Comparison of ENCODE assay signal across 8 mouse cellular contexts in genomic region chr12:103425016-103425728, GRCm38 (mm10). TPM values are rescaled to one million over a fixed set of nuclear protein-coding genes. Genes with fewer than 3 reads are reported as not detected.
DNase-seq lines count a peak whose midpoint lies in the region; ATAC-seq and TF ChIP-seq lines count a peak whose summit lies in the region.

No protein-coding gene starts in this region.

- DNase-seq in left cerebral cortex, adult 2 months (ENCODE audit: extremely low spot score in 1 of 2, low spot score in 2 of 2): no peak
- DNase-seq in left cerebral cortex, postnatal 14 days (ENCODE audit: low spot score in 2 of 2): no peak
- peak; percentile 11 for DNase-seq in c-Kit-positive CD71-positive TER-119-negative erythroid progenitor cells, embryonic 14.5 days (ENCODE audit: low read depth)
- peak; percentile 8 for DNase-seq in heart, postnatal 0 days (ENCODE audit: low spot score)
- no peak for DNase-seq in urinary bladder, postnatal 10 days (ENCODE audit: low spot score)
- DNase-seq in right cerebral cortex, postnatal 4 days: no peak
- DNase-seq in kidney, postnatal 10 days: no peak

- ATAC-seq in heart, postnatal 0 days (ENCODE audit: insufficient read depth, low read depth): peak; percentile 12

- peak overlapping the region; percentile 89 for H3K4me2 ChIP-seq in heart, postnatal 0 days (ENCODE audit: low read depth, low read length)

- peak overlapping the region; percentile 92 for H3K27ac ChIP-seq in left cerebral cortex, adult 2 months
- H3K27ac ChIP-seq in heart, postnatal 0 days (ENCODE audit: low read depth): peak overlapping the region; percentile 60

- peaks cover 15% of the 10 kb centered on the region for H3K36me3 ChIP-seq in heart, postnatal 0 days (replicated peaks; ENCODE audit: control insufficient read depth, insufficient read depth, low read length)
- peaks cover 34% of the 10 kb centered on the region for H3K36me3 ChIP-seq in megakaryocyte, embryonic 14.5 days (replicated peaks; ENCODE audit: low read length)

- peak overlapping the region; percentile 94 for H3K9ac ChIP-seq in heart, postnatal 0 days (replicated peaks; ENCODE audit: low read depth, low read length)

- H3K4me3 ChIP-seq in left cerebral cortex, adult 2 months: peak overlapping the region; percentile 87
- peak overlapping the region; percentile 92 for H3K4me3 ChIP-seq in heart, postnatal 0 days (ENCODE audit: low read depth, low read length)
- H3K4me3 ChIP-seq in megakaryocyte, embryonic 14.5 days (replicated peaks): peak overlapping the region; percentile 95

- H3K27me3 ChIP-seq in heart, postnatal 0 days (ENCODE audit: control insufficient read depth, insufficient read depth, low read length): no peaks in the 10 kb centered on the region
- peaks cover 2% of the 10 kb centered on the region for H3K27me3 ChIP-seq in megakaryocyte, embryonic 14.5 days (replicated peaks)

- H3K9me3 ChIP-seq in heart, postnatal 0 days (replicated peaks; ENCODE audit: control insufficient read depth, low read length): no peaks in the 10 kb centered on the region
- no peaks in the 10 kb centered on the region for H3K9me3 ChIP-seq in megakaryocyte, embryonic 14.5 days

- intact Hi-C loops in left cerebral cortex, adult 2 months (cut with DNase I): loop anchor here (5.0 kb wide), 1 partner anchor 217 kb away; no protein-coding TSS in a partner anchor
- intact Hi-C loops in left cerebral cortex, postnatal 14 days (cut with DNase I): no loop called here

- no peak for TF ChIP-seq EP300 in heart, postnatal 0 days (IDR thresholded peaks at IDR 0.05; ENCODE audit: low read depth)

- 7% methylated on average over 33 of the region's 33 CpGs for WGBS in heart, postnatal 0 days

- TF ChIP-seq CTCF in left cerebral cortex, adult 2 months (IDR thresholded peaks at IDR 0.05): no peak
- TF ChIP-seq CTCF in heart, postnatal 0 days (IDR thresholded peaks at IDR 0.05; ENCODE audit: low read depth): no peak

- H3K4me1 ChIP-seq in heart, postnatal 0 days (ENCODE audit: control insufficient read depth, insufficient read depth): peaks cover 25% of the 10 kb centered on the region
- peaks cover 52% of the 10 kb centered on the region for H3K4me1 ChIP-seq in megakaryocyte, embryonic 14.5 days

RNA-seq across cellular contexts. Expression of gene Ddx24, which starts 0.5 kb away (rescaled TPM):
- 100 to 1,000 TPM; 220 to 238 TPM for total RNA-seq in left cerebral cortex, adult 2 months (2021)
- 100 to 1,000 TPM; 174 to 189 TPM for total RNA-seq in left cerebral cortex, postnatal 14 days (2021)
- total RNA-seq in heart, postnatal 0 days (2014; rRNA removed; ENCODE audit: low replicate concordance): 86.1 and 165 TPM in 2 replicates
- polyA plus RNA-seq in heart, postnatal 0 days (2015; fragmentation: Nextera tagmentation; extraction: Ambion mirVana): 80.0 and 95.3 TPM in 2 replicates
- polyA plus RNA-seq in megakaryocyte, embryonic 14.5 days (2012; ENCODE audit: insufficient read depth, low replicate concordance): 8.3 and 20.3 TPM in 2 replicates

RNA-seq across cellular contexts. Expression of gene Ifi27, which starts 8.8 kb away (rescaled TPM):
- total RNA-seq in left cerebral cortex, adult 2 months (2021): 10 to 100 TPM; 53.9 to 70.1 TPM
- total RNA-seq in left cerebral cortex, postnatal 14 days (2021): 10 to 100 TPM; 27.2 to 34.9 TPM
- 39.5 and 47.2 TPM in 2 replicates for total RNA-seq in heart, postnatal 0 days (2014; rRNA removed; ENCODE audit: low replicate concordance)
- 30.4 and 30.8 TPM in 2 replicates for polyA plus RNA-seq in heart, postnatal 0 days (2015; fragmentation: Nextera tagmentation; extraction: Ambion mirVana)
- 4.1 TPM in 1 of 2 replicates, not detected in the other for polyA plus RNA-seq in megakaryocyte, embryonic 14.5 days (2012; ENCODE audit: insufficient read depth, low replicate concordance)

RNA-seq across cellular contexts. Expression of gene 9330161L09Rik, which starts 17.6 kb away (rescaled TPM):
- 1 to 10 TPM; 2.6 to 3.7 TPM for total RNA-seq in left cerebral cortex, adult 2 months (2021)
- total RNA-seq in left cerebral cortex, postnatal 14 days (2021): 1 to 10 TPM; 2.0 to 2.3 TPM
- total RNA-seq in heart, postnatal 0 days (2014; rRNA removed; ENCODE audit: low replicate concordance): 2.5 and 2.8 TPM in 2 replicates
- polyA plus RNA-seq in heart, postnatal 0 days (2015; fragmentation: Nextera tagmentation; extraction: Ambion mirVana): 0.27 and 0.34 TPM in 2 replicates
- 0.28 TPM in 1 of 2 replicates, not detected in the other for polyA plus RNA-seq in megakaryocyte, embryonic 14.5 days (2012; ENCODE audit: insufficient read depth, low replicate concordance)

RNA-seq across cellular contexts. Expression of gene Ifi27l2a, which starts 18.3 kb away (rescaled TPM):
- 1 to 10 TPM; 2.0 to 2.3 TPM for total RNA-seq in left cerebral cortex, adult 2 months (2021)
- 1 to 10 TPM; 2.5 to 3.3 TPM for total RNA-seq in left cerebral cortex, postnatal 14 days (2021)
- total RNA-seq in heart, postnatal 0 days (2014; rRNA removed; ENCODE audit: low replicate concordance): 65.8 and 156 TPM in 2 replicates
- polyA plus RNA-seq in heart, postnatal 0 days (2015; fragmentation: Nextera tagmentation; extraction: Ambion mirVana): 51.0 and 68.2 TPM in 2 replicates
- polyA plus RNA-seq in megakaryocyte, embryonic 14.5 days (2012; ENCODE audit: insufficient read depth, low replicate concordance): 26.7 TPM in 1 of 2 replicates, not detected in the other

RNA-seq across cellular contexts. Expression of gene Ifi27l2b, which starts 31.9 kb away (rescaled TPM):
- not detected for total RNA-seq in left cerebral cortex, adult 2 months (2021)
- total RNA-seq in left cerebral cortex, postnatal 14 days (2021): not detected
- not detected in 2 replicates for total RNA-seq in heart, postnatal 0 days (2014; rRNA removed; ENCODE audit: low replicate concordance)
- polyA plus RNA-seq in heart, postnatal 0 days (2015; fragmentation: Nextera tagmentation; extraction: Ambion mirVana): 0.29 and 0.63 TPM in 2 replicates
- not detected in 2 replicates for polyA plus RNA-seq in megakaryocyte, embryonic 14.5 days (2012; ENCODE audit: insufficient read depth, low replicate concordance)

Comparison
In these comparisons a context has a peak if more than half of its experiments do, and no peak if none do; other contexts are left out.
1. DNase-seq: peak in c-Kit-positive CD71-positive TER-119-negative erythroid progenitor cells, embryonic 14.5 days (single experiment) and heart, postnatal 0 days (single experiment); none in left cerebral cortex, adult 2 months (0 of 2), left cerebral cortex, postnatal 14 days (0 of 2), urinary bladder, postnatal 10 days (single experiment), right cerebral cortex, postnatal 4 days (single experiment) and kidney, postnatal 10 days (single experiment).
2. Peak in every context shown above with its lines, with median percentiles within 50 percentile points of each other: H3K4me3 ChIP-seq.